Mouse (Mus musculus): ENCODE measurements around the gene Ptprb. TPM values are rescaled to one million over a fixed set of nuclear protein-coding genes. Genes with fewer than 3 reads are reported as not detected.

The Ptprb gene
- polyA plus RNA-seq, 1 experiment from 2014 or later: 8.3 TPM

DNA sequence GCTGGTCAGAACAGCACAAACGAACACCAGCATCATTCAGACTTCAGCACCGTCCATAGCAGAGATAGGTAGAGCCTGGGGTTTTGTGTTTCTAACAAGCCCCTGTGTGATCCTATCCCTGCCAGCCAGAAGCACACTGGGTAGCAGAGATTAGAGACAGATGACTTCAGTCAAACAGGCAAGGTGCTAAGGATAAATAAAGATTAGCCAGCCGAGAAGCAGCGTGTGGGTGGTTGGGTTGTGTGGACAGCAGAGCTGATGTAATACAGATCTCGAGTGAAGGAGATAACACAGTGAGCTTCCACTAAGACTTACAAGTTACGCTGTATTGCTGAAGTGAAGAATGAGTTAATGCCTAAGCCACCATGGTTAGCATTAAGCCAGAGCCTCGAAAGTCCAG is 89.4 kb downstream of the Ptprb start:
- Histone ChIP-seq H3K9ac (ENCODE audit: low read depth, low read length) (no peak overlapping the region), H3K27me3 (ENCODE audit: control insufficient read depth, insufficient read depth, low read length) (no peaks in the 10 kb centered on the region), H3K4me3 (ENCODE audit: low read depth, low read length) (no peak overlapping the region), H3K9me3 (replicated peaks; ENCODE audit: control insufficient read depth, low read length) (no peaks in the 10 kb centered on the region), H3K27ac (ENCODE audit: low read depth, low read length) (no peak overlapping the region), H3K4me1 (ENCODE audit: control insufficient read depth, insufficient read depth, low read length) (peaks cover 8% of the 10 kb centered on the region; the same call in 1 of the 2 replicates), H3K4me2 (peak overlapping the region; percentile 29), H3K36me3 (ENCODE audit: control insufficient read depth, insufficient read depth, low read length) (no peaks in the 10 kb centered on the region)
- peak; percentile 52; the same call in 1 of the 2 replicates for ATAC-seq (replicated peaks; ENCODE audit: insufficient number of reproducible peaks, low FRiP score, low TSS enrichment)
- WGBS (ENCODE audit: insufficient replicate concordance): 11% methylated on average over 7 of the region's 7 CpGs

GRCm38 (mm10) chr10:116370991-116371725 is 95.8 kb downstream of the Ptprb start:
- H3K27me3 ChIP-seq (ENCODE audit: control insufficient read depth, insufficient read depth, low read length): no peaks in the 10 kb centered on the region
- 62% methylated on average over 6 of the region's 6 CpGs for WGBS (ENCODE audit: insufficient replicate concordance)
- no peak overlapping the region for H3K9ac ChIP-seq (ENCODE audit: low read depth, low read length)
- H3K9me3 ChIP-seq (replicated peaks; ENCODE audit: control insufficient read depth, low read length): no peaks in the 10 kb centered on the region
- no peak overlapping the region for H3K4me3 ChIP-seq (ENCODE audit: low read depth, low read length)
- no peaks in the 10 kb centered on the region for H3K4me1 ChIP-seq (ENCODE audit: control insufficient read depth, insufficient read depth, low read length)
- H3K27ac ChIP-seq (ENCODE audit: low read depth, low read length): no peak overlapping the region
- H3K36me3 ChIP-seq (ENCODE audit: control insufficient read depth, insufficient read depth, low read length): peaks cover 2% of the 10 kb centered on the region; the same call in 1 of the 2 replicates
- no peak overlapping the region for H3K4me2 ChIP-seq
- ATAC-seq (replicated peaks; ENCODE audit: insufficient number of reproducible peaks, low FRiP score, low TSS enrichment): no peak

- Histone ChIP-seq H3K4me2 (no peak overlapping the region), H3K36me3 (ENCODE audit: control insufficient read depth, insufficient read depth, low read length) (peaks cover 2% of the 10 kb centered on the region; the same call in 1 of the 2 replicates), H3K4me1 (ENCODE audit: control insufficient read depth, insufficient read depth, low read length) (no peaks in the 10 kb centered on the region), H3K27me3 (ENCODE audit: control insufficient read depth, insufficient read depth, low read length) (no peaks in the 10 kb centered on the region), H3K4me3 (ENCODE audit: low read depth, low read length) (no peak overlapping the region), H3K27ac (ENCODE audit: low read depth, low read length) (no peak overlapping the region), H3K9me3 (replicated peaks; ENCODE audit: control insufficient read depth, low read length) (no peaks in the 10 kb centered on the region), H3K9ac (ENCODE audit: low read depth, low read length) (no peak overlapping the region)
- 92% methylated on average over 6 of the region's 6 CpGs for WGBS (ENCODE audit: insufficient replicate concordance)
- ATAC-seq (replicated peaks; ENCODE audit: insufficient number of reproducible peaks, low FRiP score, low TSS enrichment): no peak
Observed at GRCm38 (mm10) chr10:116374111-116374510, 98.8 kb downstream of the Ptprb start.

DNA sequence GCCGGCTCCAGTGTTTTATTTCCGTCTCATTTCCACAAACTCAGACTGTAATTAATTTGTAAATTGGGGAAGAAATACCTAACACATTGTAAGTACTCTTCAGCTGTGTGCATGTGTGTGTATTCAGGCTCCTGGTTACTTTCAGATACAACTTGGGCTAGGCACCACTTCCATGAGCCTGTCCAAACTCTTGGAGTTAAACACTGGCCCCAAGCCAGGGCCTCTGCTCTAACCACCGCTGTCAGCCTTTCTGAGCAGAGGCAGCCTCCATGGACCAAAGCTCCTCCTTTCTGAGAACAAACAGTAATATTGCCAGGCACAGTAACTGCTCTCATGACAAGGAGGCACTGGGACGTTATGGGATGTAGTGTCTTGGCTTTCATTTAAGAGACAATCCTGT is 101.5 kb downstream of the Ptprb start:
- no peak for ATAC-seq (replicated peaks; ENCODE audit: insufficient number of reproducible peaks, low FRiP score, low TSS enrichment)
- no peaks in the 10 kb centered on the region for H3K27me3 ChIP-seq (ENCODE audit: control insufficient read depth, insufficient read depth, low read length)

GRCm38 (mm10) chr10:116382826-116383685 is 107.7 kb downstream of the Ptprb start:
- no peaks in the 10 kb centered on the region for H3K36me3 ChIP-seq (ENCODE audit: control insufficient read depth, insufficient read depth, low read length)
- no peak overlapping the region for H3K9ac ChIP-seq (ENCODE audit: low read depth, low read length)
- H3K4me3 ChIP-seq (ENCODE audit: low read depth, low read length): no peak overlapping the region
- H3K4me2 ChIP-seq: no peak overlapping the region
- H3K4me1 ChIP-seq (ENCODE audit: control insufficient read depth, insufficient read depth, low read length): no peaks in the 10 kb centered on the region
- no peaks in the 10 kb centered on the region for H3K27me3 ChIP-seq (ENCODE audit: control insufficient read depth, insufficient read depth, low read length)
- ATAC-seq (replicated peaks; ENCODE audit: insufficient number of reproducible peaks, low FRiP score, low TSS enrichment): no peak
- H3K9me3 ChIP-seq (replicated peaks; ENCODE audit: control insufficient read depth, low read length): no peaks in the 10 kb centered on the region
- no peak overlapping the region for H3K27ac ChIP-seq (ENCODE audit: low read depth, low read length)
- 85% methylated on average over 13 of the region's 13 CpGs for WGBS (ENCODE audit: insufficient replicate concordance)

More for the DNA sequence above, 101.5 kb downstream of the Ptprb start:
- no peak overlapping the region for H3K9ac ChIP-seq (ENCODE audit: low read depth, low read length)
- no peak overlapping the region for H3K4me3 ChIP-seq (ENCODE audit: low read depth, low read length)
- no peaks in the 10 kb centered on the region for H3K4me1 ChIP-seq (ENCODE audit: control insufficient read depth, insufficient read depth, low read length)
- H3K4me2 ChIP-seq: no peak overlapping the region
- no peaks in the 10 kb centered on the region for H3K9me3 ChIP-seq (replicated peaks; ENCODE audit: control insufficient read depth, low read length)
- 79% methylated on average over 4 of the region's 4 CpGs for WGBS (ENCODE audit: insufficient replicate concordance)
- no peaks in the 10 kb centered on the region for H3K36me3 ChIP-seq (ENCODE audit: control insufficient read depth, insufficient read depth, low read length)
- H3K27ac ChIP-seq (ENCODE audit: low read depth, low read length): no peak overlapping the region

- Histone ChIP-seq H3K36me3 (ENCODE audit: control insufficient read depth, insufficient read depth, low read length) (no peaks in the 10 kb centered on the region), H3K4me3 (ENCODE audit: low read depth, low read length) (no peak overlapping the region), H3K9ac (ENCODE audit: low read depth, low read length) (no peak overlapping the region), H3K27me3 (ENCODE audit: control insufficient read depth, insufficient read depth, low read length) (no peaks in the 10 kb centered on the region), H3K9me3 (replicated peaks; ENCODE audit: control insufficient read depth, low read length) (no peaks in the 10 kb centered on the region), H3K4me2 (no peak overlapping the region), H3K4me1 (ENCODE audit: control insufficient read depth, insufficient read depth, low read length) (no peaks in the 10 kb centered on the region), H3K27ac (ENCODE audit: low read depth, low read length) (no peak overlapping the region)
- 72% methylated on average over 4 of the region's 4 CpGs for WGBS (ENCODE audit: insufficient replicate concordance)
- no peak for ATAC-seq (replicated peaks; ENCODE audit: insufficient number of reproducible peaks, low FRiP score, low TSS enrichment)
Observed at GRCm38 (mm10) chr10:116384401-116384800, 109.1 kb downstream of the Ptprb start.

DNA sequence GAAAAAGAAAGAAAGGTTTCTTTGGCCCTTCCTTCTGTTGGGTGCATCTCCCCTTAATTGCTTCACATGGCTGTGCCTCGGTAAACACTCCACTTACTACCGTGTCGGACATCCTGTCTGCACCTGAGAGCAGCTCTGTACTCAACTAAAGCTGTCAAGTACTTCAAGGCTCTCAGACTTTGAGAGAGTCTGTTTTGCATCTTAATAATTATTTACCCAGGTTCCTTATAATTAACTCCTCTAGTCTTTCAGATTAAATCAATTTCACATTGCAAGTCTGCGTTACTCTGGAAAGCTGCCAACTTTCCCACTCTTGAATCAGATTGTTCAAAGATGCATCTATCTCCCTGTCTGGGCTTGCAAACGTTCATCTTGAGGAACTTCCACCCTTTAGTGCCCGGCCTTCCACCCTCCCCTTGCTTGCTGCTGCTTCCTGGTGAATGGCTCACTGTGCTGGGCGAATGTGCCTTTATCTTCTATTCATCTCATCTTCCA is 111.1 kb downstream of the Ptprb start:
- H3K9ac ChIP-seq (ENCODE audit: low read depth, low read length): no peak overlapping the region
- no peaks in the 10 kb centered on the region for H3K36me3 ChIP-seq (ENCODE audit: control insufficient read depth, insufficient read depth, low read length)
- no peak overlapping the region for H3K27ac ChIP-seq (ENCODE audit: low read depth, low read length)
- no peak overlapping the region for H3K4me2 ChIP-seq
- no peaks in the 10 kb centered on the region for H3K4me1 ChIP-seq (ENCODE audit: control insufficient read depth, insufficient read depth, low read length)
- ATAC-seq (replicated peaks; ENCODE audit: insufficient number of reproducible peaks, low FRiP score, low TSS enrichment): no peak
- H3K4me3 ChIP-seq (ENCODE audit: low read depth, low read length): no peak overlapping the region
- H3K9me3 ChIP-seq (replicated peaks; ENCODE audit: control insufficient read depth, low read length): no peaks in the 10 kb centered on the region
- H3K27me3 ChIP-seq (ENCODE audit: control insufficient read depth, insufficient read depth, low read length): no peaks in the 10 kb centered on the region
- WGBS (ENCODE audit: insufficient replicate concordance): 48% methylated on average over 7 of the region's 7 CpGs

- Histone ChIP-seq H3K4me2 (no peak overlapping the region), H3K27me3 (ENCODE audit: control insufficient read depth, insufficient read depth, low read length) (no peaks in the 10 kb centered on the region), H3K27ac (ENCODE audit: low read depth, low read length) (no peak overlapping the region), H3K9ac (ENCODE audit: low read depth, low read length) (no peak overlapping the region), H3K4me1 (ENCODE audit: control insufficient read depth, insufficient read depth, low read length) (peaks cover 2% of the 10 kb centered on the region; the same call in 1 of the 2 replicates), H3K9me3 (replicated peaks; ENCODE audit: control insufficient read depth, low read length) (no peaks in the 10 kb centered on the region), H3K4me3 (ENCODE audit: low read depth, low read length) (no peak overlapping the region), H3K36me3 (ENCODE audit: control insufficient read depth, insufficient read depth, low read length) (no peaks in the 10 kb centered on the region)
- no peak for ATAC-seq (replicated peaks; ENCODE audit: insufficient number of reproducible peaks, low FRiP score, low TSS enrichment)
- WGBS (ENCODE audit: insufficient replicate concordance): 61% methylated on average over 6 of the region's 6 CpGs
Observed at GRCm38 (mm10) chr10:116388840-116389239, 113.5 kb downstream of the Ptprb start.

Data from heart, embryonic 11.5 days (tissue).